Mouse (Mus musculus): ENCODE data around the gene Tsr3. TPM values are rescaled to one million over a fixed set of nuclear protein-coding genes. Genes with fewer than 3 reads are reported as not detected.
"Not testable (repeated sequence)": the region's sequence is repeated elsewhere in the genome, so short reads cannot be mapped to it uniquely, and the experiment has no call there.

Tsr3 gene
- polyA plus RNA-seq, 1 experiment from 2014 or later: 47.4 TPM

DNA sequence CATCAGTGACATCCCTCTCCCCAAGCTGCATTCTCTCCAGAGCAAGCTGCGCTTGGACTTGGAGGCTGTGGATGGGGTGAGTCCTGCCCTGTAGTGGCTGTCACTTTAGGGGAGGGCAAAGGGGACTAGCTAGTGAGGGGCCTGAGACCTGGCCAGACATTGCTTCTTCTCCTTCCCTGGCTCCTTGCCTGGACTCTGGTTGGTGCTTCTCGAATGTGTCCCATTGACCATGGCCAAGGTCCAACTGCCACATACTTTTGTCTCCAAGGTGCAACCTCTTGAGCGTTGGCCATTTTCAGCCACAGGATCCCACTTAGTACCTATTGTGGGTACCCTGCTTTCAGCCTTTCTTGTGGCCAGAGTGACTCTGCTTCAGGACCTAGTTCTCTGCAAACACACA lies 9.3 kb upstream of the Tsr3 start:
- Histone ChIP-seq H3K9me3 (ENCODE audit: control insufficient read depth, low read length) (no peaks in the 10 kb centered on the region), H3K4me3 (ENCODE audit: low read depth, low read length) (no peak overlapping the region), H3K27me3 (replicated peaks; ENCODE audit: control insufficient read depth, insufficient read depth, low read length) (no peaks in the 10 kb centered on the region), H3K4me2 (ENCODE audit: low read length) (no peak overlapping the region), H3K27ac (ENCODE audit: low read depth) (no peak overlapping the region), H3K36me3 (ENCODE audit: control insufficient read depth, insufficient read depth, low read length) (peaks cover 47% of the 10 kb centered on the region), H3K4me1 (replicated peaks; ENCODE audit: control insufficient read depth, insufficient read depth, low read length) (no peaks in the 10 kb centered on the region), H3K9ac (ENCODE audit: low read length) (no peak overlapping the region)
- DNase-seq (ENCODE audit: low spot score) (no peak), ATAC-seq (replicated peaks; ENCODE audit: low FRiP score, low TSS enrichment, low read depth) (no peak)
- WGBS: 89% methylated on average over 3 of the region's 3 CpGs

DNA sequence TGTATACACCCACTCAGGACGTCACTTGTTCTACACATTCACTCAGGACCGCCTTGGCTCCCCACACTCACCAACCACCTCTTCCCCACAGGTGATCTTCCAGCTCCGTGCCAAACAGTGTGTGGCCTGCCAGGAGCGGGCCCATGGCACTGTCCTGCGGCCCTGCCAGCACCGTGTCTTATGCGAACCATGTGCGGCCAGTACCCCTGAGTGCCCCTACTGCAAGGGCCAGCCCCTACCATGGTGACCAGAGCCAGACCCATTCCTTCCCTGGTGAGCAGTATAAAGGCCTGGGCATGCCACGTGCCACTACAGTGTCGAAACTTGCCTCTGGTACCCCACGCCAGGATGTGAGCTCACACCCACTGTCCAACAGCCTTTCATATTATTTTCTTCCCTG lies 8.3 kb upstream of the Tsr3 start:
- not testable (repeated sequence) for H3K9ac ChIP-seq (ENCODE audit: low read length); H3K4me1 ChIP-seq (replicated peaks; ENCODE audit: control insufficient read depth, insufficient read depth, low read length); DNase-seq (ENCODE audit: low spot score); H3K27ac ChIP-seq (ENCODE audit: low read depth); ATAC-seq (replicated peaks; ENCODE audit: low FRiP score, low TSS enrichment, low read depth); H3K9me3 ChIP-seq (ENCODE audit: control insufficient read depth, low read length); H3K27me3 ChIP-seq (replicated peaks; ENCODE audit: control insufficient read depth, insufficient read depth, low read length); H3K4me2 ChIP-seq (ENCODE audit: low read length); H3K4me3 ChIP-seq (ENCODE audit: low read depth, low read length)
- H3K36me3 ChIP-seq (ENCODE audit: control insufficient read depth, insufficient read depth, low read length): peaks cover 42% of the 10 kb centered on the region
- WGBS: 93% methylated on average over 5 of the region's 11 CpGs

DNA sequence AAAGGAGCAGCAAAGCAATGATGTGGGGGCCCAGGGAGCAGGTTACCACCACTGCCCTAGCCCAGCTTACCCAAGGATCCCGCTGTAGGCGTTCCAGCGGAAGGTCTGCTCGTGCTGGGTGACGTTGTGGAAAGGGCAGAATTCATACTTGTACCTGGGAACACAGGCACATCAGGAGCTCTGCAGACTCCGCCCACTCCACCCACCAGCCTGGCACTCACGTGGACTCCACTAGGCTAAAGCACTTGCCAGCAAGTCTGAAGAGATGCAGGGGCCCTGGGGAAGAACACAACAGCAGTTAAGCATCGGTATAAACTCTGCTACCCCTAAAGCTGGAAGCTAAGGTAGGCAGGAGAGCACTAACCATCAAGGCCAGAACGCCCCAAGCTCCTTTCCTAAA lies 4.3 kb upstream of the Tsr3 start:
- Histone ChIP-seq H3K27ac (ENCODE audit: low read depth) (no peak overlapping the region), H3K36me3 (ENCODE audit: control insufficient read depth, insufficient read depth, low read length) (peaks cover 24% of the 10 kb centered on the region), H3K4me2 (ENCODE audit: low read length) (no peak overlapping the region), H3K27me3 (replicated peaks; ENCODE audit: control insufficient read depth, insufficient read depth, low read length) (no peaks in the 10 kb centered on the region), H3K9ac (ENCODE audit: low read length) (no peak overlapping the region), H3K4me1 (replicated peaks; ENCODE audit: control insufficient read depth, insufficient read depth, low read length) (peaks cover 6% of the 10 kb centered on the region), H3K9me3 (ENCODE audit: control insufficient read depth, low read length) (no peaks in the 10 kb centered on the region), H3K4me3 (ENCODE audit: low read depth, low read length) (no peak overlapping the region)
- DNase-seq (ENCODE audit: low spot score) (no peak), ATAC-seq (replicated peaks; ENCODE audit: low FRiP score, low TSS enrichment, low read depth) (no peak)
- 83% methylated on average over 9 of the region's 9 CpGs for WGBS

DNA sequence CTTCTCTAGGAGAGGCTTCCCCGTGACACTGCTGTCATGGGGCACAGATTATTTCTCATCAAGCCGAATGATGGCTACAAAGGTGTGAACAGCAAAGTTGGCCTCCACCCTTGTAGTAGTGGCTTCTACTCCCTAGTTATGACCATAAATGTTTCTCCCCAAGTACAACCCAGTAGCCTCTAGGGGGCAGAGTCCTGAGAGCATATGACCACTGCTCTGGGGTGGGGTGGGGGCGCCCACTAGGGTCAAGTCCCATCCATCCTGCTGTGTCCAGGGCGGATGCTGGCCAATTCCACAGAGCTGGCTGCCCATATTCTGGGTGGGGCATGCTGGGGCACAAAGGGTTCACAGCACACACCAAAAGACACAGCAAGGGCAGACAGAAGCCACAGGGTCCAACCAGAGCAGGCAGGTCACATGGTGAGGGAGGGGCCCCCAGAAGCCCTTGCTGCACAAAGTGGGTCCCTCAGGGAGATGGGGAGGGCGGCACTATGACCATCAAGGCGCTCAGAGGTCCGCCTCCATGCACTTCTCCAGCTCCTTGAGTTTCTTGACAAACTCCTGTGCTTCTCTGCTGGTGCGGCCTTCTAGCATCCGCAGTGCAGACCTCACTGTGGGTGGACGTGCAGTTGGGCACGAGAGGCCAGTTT lies 3.3 kb downstream of the Tsr3 start:
- Histone ChIP-seq H3K27ac (ENCODE audit: low read depth) (no peak overlapping the region), H3K36me3 (ENCODE audit: control insufficient read depth, insufficient read depth, low read length) (peaks cover 28% of the 10 kb centered on the region), H3K27me3 (replicated peaks; ENCODE audit: control insufficient read depth, insufficient read depth, low read length) (no peaks in the 10 kb centered on the region), H3K4me2 (ENCODE audit: low read length) (no peak overlapping the region), H3K4me3 (ENCODE audit: low read depth, low read length) (no peak overlapping the region), H3K9ac (ENCODE audit: low read length) (no peak overlapping the region), H3K4me1 (replicated peaks; ENCODE audit: control insufficient read depth, insufficient read depth, low read length) (peaks cover 15% of the 10 kb centered on the region), H3K9me3 (ENCODE audit: control insufficient read depth, low read length) (no peaks in the 10 kb centered on the region)
- WGBS: 87% methylated on average over 11 of the region's 11 CpGs
- no peak for ATAC-seq (replicated peaks; ENCODE audit: low FRiP score, low TSS enrichment, low read depth)
- DNase-seq (ENCODE audit: low spot score): no peak

DNA sequence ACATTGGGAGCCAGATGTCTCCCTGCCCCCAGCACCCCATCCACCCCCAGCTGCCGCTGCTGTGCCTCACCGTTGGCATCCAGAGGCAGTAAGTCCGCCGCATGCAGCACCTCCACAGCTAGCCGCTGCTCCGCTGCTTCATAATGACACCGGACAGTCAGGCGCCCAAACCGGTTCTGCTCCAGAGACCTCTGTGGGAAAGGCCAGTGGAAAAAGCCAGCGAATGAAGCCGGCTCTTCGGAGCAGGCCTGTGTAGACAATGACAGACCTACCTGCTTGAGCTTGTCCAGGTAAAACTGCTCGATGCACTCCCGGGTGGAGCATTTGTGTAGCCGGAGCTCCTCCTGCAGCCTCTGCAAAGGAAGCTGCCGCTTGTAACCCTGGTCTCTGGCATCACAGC lies 4.3 kb downstream of the Tsr3 start:
- 79% methylated on average over 16 of the region's 16 CpGs for WGBS
- H3K4me2 ChIP-seq (ENCODE audit: low read length): no peak overlapping the region
- no peak overlapping the region for H3K9ac ChIP-seq (ENCODE audit: low read length)
- no peaks in the 10 kb centered on the region for H3K9me3 ChIP-seq (ENCODE audit: control insufficient read depth, low read length)
- ATAC-seq (replicated peaks; ENCODE audit: low FRiP score, low TSS enrichment, low read depth): no peak
- H3K27ac ChIP-seq (ENCODE audit: low read depth): no peak overlapping the region
- no peak for DNase-seq (ENCODE audit: low spot score)
- no peaks in the 10 kb centered on the region for H3K27me3 ChIP-seq (replicated peaks; ENCODE audit: control insufficient read depth, insufficient read depth, low read length)
- H3K4me3 ChIP-seq (ENCODE audit: low read depth, low read length): no peak overlapping the region
- peaks cover 12% of the 10 kb centered on the region for H3K4me1 ChIP-seq (replicated peaks; ENCODE audit: control insufficient read depth, insufficient read depth, low read length)
- peaks cover 28% of the 10 kb centered on the region for H3K36me3 ChIP-seq (ENCODE audit: control insufficient read depth, insufficient read depth, low read length)

DNA sequence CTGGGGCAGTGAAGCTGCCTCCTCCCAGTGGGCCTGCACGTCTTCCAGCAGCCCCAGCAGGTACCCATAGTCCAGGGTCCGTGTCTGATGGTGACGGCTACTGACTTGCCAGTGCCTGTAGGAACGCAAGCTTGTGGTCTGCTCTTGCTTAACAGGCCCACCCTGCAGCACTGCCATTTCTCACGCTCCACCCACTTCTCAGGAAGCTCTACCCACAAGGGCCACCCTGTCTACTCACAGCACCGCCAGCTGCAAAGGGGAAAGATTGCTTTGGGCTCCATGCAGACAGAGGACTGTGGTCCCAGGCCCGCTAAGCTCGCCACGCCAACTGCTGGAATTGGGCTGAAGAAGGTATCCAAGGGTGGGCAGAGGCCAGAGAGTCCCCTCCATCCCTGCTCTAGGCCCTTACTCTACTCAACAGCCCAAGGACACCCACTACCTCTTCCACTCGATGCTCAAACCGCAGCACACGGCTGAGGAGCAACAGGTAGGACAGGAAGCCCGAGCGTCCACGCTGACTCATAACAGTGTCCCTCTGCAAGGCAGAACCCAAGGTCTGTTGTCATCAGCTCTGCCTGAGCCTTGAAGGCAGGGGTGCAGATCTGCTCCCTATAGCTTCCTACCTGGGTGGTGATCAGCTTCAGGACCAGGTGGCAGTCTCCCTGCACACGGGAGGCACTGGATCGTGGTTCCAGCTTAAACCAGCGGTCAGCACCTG lies 8.2 kb downstream of the Tsr3 start:
- no peak for ATAC-seq (replicated peaks; ENCODE audit: low FRiP score, low TSS enrichment, low read depth)
- Histone ChIP-seq H3K36me3 (ENCODE audit: control insufficient read depth, insufficient read depth, low read length) (peaks cover 15% of the 10 kb centered on the region), H3K4me3 (ENCODE audit: low read depth, low read length) (no peak overlapping the region), H3K27me3 (replicated peaks; ENCODE audit: control insufficient read depth, insufficient read depth, low read length) (no peaks in the 10 kb centered on the region), H3K4me1 (replicated peaks; ENCODE audit: control insufficient read depth, insufficient read depth, low read length) (no peaks in the 10 kb centered on the region), H3K9ac (ENCODE audit: low read length) (no peak overlapping the region), H3K27ac (ENCODE audit: low read depth) (no peak overlapping the region), H3K9me3 (ENCODE audit: control insufficient read depth, low read length) (no peaks in the 10 kb centered on the region), H3K4me2 (ENCODE audit: low read length) (no peak overlapping the region)
- DNase-seq (ENCODE audit: low spot score): no peak
- 80% methylated on average over 18 of the region's 18 CpGs for WGBS

DNA sequence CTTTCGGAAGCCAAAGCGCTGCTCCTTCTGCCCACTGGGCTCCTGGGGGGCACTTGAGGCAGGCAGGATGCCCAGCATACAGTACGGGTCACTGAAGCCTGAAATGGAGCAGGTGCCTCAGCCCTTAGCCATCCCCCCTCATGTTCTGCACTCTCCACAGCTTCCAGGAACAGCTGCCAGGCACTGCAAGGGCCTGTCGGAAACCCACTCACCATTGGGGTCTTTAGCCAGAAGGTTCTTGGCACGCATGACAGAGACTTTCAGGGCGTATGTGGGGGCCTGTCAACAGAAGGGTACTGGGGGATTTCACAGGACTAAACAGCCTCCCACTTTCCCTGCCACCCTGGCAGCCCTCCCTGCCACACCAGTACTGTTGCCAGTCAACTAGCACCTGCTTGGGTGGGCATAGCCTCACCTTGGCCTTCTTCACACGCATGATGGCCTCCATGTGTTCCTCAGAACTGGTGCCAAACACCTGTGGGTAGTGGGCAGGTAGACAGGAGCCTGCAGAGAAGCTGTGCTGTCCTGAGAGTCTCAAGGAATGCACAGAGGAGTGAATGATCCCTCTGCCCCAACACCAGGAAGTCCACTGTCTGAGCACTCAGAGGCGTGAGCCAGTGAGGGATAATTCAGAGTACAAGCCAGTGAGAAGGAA lies 10.3 kb downstream of the Tsr3 start:
- H3K4me2 ChIP-seq (ENCODE audit: low read length): no peak overlapping the region
- no peaks in the 10 kb centered on the region for H3K36me3 ChIP-seq (ENCODE audit: control insufficient read depth, insufficient read depth, low read length)
- no peak for DNase-seq (ENCODE audit: low spot score)
- ATAC-seq (replicated peaks; ENCODE audit: low FRiP score, low TSS enrichment, low read depth): no peak
- no peak overlapping the region for H3K4me3 ChIP-seq (ENCODE audit: low read depth, low read length)
- H3K27ac ChIP-seq (ENCODE audit: low read depth): no peak overlapping the region
- 82% methylated on average over 8 of the region's 8 CpGs for WGBS
- H3K27me3 ChIP-seq (replicated peaks; ENCODE audit: control insufficient read depth, insufficient read depth, low read length): peaks cover 17% of the 10 kb centered on the region
- H3K9ac ChIP-seq (ENCODE audit: low read length): no peak overlapping the region
- no peaks in the 10 kb centered on the region for H3K4me1 ChIP-seq (replicated peaks; ENCODE audit: control insufficient read depth, insufficient read depth, low read length)
- no peaks in the 10 kb centered on the region for H3K9me3 ChIP-seq (ENCODE audit: control insufficient read depth, low read length)

DNA sequence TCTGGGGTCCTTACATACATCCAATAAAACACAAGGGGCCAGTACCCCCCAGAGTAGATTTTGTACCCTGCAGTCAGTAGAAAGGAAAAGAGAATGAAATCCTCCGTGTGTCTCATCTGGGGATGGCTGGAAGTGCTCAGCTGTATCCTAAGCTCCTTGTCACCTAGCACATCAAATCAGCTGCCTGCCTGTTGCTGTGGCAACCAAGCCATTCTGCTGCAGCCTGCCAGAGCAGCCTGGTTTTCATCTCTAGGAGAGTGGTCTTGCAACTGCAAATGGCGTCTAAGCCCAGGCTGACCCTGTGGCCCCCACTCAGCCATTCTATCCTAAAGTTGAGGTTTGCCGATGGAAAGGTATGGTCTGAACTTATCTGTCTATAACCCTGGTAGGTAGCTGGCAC lies 12.7 kb downstream of the Tsr3 start:
- Histone ChIP-seq H3K36me3 (ENCODE audit: control insufficient read depth, insufficient read depth, low read length) (no peaks in the 10 kb centered on the region), H3K27ac (ENCODE audit: low read depth) (no peak overlapping the region), H3K4me3 (ENCODE audit: low read depth, low read length) (no peak overlapping the region), H3K9ac (ENCODE audit: low read length) (no peak overlapping the region), H3K27me3 (replicated peaks; ENCODE audit: control insufficient read depth, insufficient read depth, low read length) (peaks cover 27% of the 10 kb centered on the region), H3K9me3 (ENCODE audit: control insufficient read depth, low read length) (no peaks in the 10 kb centered on the region), H3K4me1 (replicated peaks; ENCODE audit: control insufficient read depth, insufficient read depth, low read length) (peaks cover 11% of the 10 kb centered on the region), H3K4me2 (ENCODE audit: low read length) (no peak overlapping the region)
- no peak for ATAC-seq (replicated peaks; ENCODE audit: low FRiP score, low TSS enrichment, low read depth)
- WGBS: 32% methylated on average over 3 of the region's 3 CpGs
- DNase-seq (ENCODE audit: low spot score): no peak

All from intestine, embryonic 14.5 days (tissue).